Mouse (Mus musculus): Measurements from ENCODE around the gene Anapc7. TPM values are rescaled to one million over a fixed set of nuclear protein-coding genes. Genes with fewer than 3 reads are reported as not detected.

Anapc7 gene
- polyA plus RNA-seq, 1 experiment: 41.9 TPM

DNA sequence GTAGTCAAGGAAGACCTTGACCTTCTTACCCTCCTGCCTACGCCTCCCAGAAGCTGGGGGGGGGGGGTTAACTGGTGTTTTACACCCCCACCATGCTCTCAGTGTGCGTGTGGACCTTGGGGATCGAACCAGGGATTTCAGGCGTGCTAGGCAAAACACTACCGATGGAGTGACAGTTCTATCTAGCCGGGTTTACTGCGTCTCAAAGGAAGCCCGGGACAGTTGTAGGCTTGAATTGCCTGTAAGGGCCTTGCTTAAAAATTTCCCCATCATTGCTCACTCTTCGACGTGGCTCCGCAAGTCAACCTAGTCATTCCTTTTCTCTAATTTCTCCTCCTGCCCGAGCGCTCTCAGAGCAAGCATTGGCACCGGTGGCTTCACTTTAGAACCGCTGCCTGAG is 1.6 kb downstream of the Anapc7 start:
- Histone ChIP-seq H3K9ac (ENCODE audit: low read depth, poor library complexity, severe bottlenecking) (peak overlapping the region; percentile 95), H3K27me3 (ENCODE audit: control insufficient read depth, insufficient read depth, low read length, poor library complexity, severe bottlenecking) (no peaks in the 10 kb centered on the region), H3K4me1 (ENCODE audit: control insufficient read depth, insufficient read depth, low read length) (peaks cover 3% of the 10 kb centered on the region), H3K36me3 (ENCODE audit: control insufficient read depth, insufficient read depth, low read length, poor library complexity, severe bottlenecking) (peaks cover 4% of the 10 kb centered on the region; the same call in 1 of the 2 replicates), H3K9me3 (replicated peaks; ENCODE audit: control insufficient read depth, insufficient read depth, low read length, poor library complexity, severe bottlenecking) (no peaks in the 10 kb centered on the region), H3K4me3 (ENCODE audit: low read depth, low read length) (peak overlapping the region; percentile 98), H3K27ac (ENCODE audit: insufficient read depth, low read length) (no peak overlapping the region)
- TF ChIP-seq CTCF (IDR thresholded peaks at IDR 0.05; ENCODE audit: low read depth, low read length) (no peak), EP300 (IDR thresholded peaks at IDR 0.05; ENCODE audit: insufficient read depth, low read depth, low read length) (no peak), POLR2A (IDR thresholded peaks at IDR 0.05; ENCODE audit: insufficient read depth, low read length) (no peak)

GRCm38 (mm10) chr5:122425550-122425949 is 4.1 kb downstream of the Anapc7 start:
- Histone ChIP-seq H3K4me3 (ENCODE audit: low read depth, low read length) (no peak overlapping the region), H3K27ac (ENCODE audit: insufficient read depth, low read length) (no peak overlapping the region), H3K36me3 (ENCODE audit: control insufficient read depth, insufficient read depth, low read length, poor library complexity, severe bottlenecking) (peaks cover 23% of the 10 kb centered on the region), H3K4me1 (ENCODE audit: control insufficient read depth, insufficient read depth, low read length) (peaks cover 3% of the 10 kb centered on the region), H3K9me3 (replicated peaks; ENCODE audit: control insufficient read depth, insufficient read depth, low read length, poor library complexity, severe bottlenecking) (no peaks in the 10 kb centered on the region), H3K9ac (ENCODE audit: low read depth, poor library complexity, severe bottlenecking) (no peak overlapping the region), H3K27me3 (ENCODE audit: control insufficient read depth, insufficient read depth, low read length, poor library complexity, severe bottlenecking) (no peaks in the 10 kb centered on the region)
- TF ChIP-seq POLR2A (IDR thresholded peaks at IDR 0.05; ENCODE audit: insufficient read depth, low read length) (no peak), CTCF (IDR thresholded peaks at IDR 0.05; ENCODE audit: low read depth, low read length) (no peak), EP300 (IDR thresholded peaks at IDR 0.05; ENCODE audit: insufficient read depth, low read depth, low read length) (no peak)

DNA sequence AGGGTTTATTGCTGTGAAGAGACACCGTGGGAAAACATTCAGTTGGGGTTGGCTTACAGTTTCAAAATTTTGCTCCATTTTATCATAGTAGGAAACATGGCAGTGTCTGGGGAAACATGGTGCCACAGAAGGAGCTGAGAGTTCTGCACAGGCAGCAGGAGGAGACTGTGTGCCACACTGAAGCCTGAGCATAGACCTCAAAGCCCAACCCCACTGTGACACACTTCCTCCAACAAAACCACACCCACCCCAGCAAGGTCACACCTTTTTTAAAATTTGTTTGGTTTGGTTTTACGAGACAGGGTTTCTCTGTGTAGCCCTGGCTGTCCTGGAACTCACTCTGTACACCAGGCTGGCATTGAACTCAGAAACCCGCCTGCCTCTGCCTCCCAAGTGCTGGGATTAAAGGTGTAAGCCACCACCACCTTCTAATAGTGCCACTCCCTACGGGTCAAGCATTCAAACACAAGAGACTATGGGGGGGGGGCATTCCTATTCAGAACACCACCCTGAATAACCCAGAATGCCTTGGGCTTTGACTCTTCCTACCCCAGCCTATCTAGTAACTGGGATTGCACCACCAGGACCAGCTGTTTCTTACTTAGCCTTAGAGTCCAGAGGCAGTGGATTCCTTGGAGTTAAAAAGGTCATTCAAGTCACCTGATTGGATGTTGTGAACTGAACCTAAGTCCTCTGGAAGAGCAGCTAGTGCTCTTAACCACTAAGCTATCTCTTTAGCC is 8.7 kb downstream of the Anapc7 start:
- H3K4me3 ChIP-seq (ENCODE audit: low read depth, low read length): no peak overlapping the region
- H3K36me3 ChIP-seq (ENCODE audit: control insufficient read depth, insufficient read depth, low read length, poor library complexity, severe bottlenecking): peaks cover 56% of the 10 kb centered on the region
- TF ChIP-seq EP300 (IDR thresholded peaks at IDR 0.05; ENCODE audit: insufficient read depth, low read depth, low read length): no peak
- no peak for TF ChIP-seq CTCF (IDR thresholded peaks at IDR 0.05; ENCODE audit: low read depth, low read length)
- no peak for TF ChIP-seq POLR2A (IDR thresholded peaks at IDR 0.05; ENCODE audit: insufficient read depth, low read length)

DNA sequence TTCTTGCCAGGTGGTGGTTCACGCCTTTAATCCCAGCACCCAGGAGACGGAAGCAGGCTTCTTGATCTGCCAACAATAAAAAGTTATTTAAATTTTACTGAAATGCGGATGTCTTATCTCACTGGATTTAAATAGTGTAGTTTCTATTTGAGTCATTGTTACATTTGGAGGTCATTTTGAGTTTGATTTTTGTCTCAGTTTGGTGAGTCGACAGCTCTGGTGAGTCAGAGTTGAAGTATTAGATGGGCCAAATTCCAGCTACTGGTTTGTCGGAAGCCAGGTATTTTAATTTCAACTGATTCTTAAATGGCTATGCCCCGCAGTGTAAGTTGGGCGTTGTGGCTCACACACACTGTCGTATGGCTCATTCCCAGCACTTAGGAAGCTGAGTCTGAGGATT is 9.7 kb downstream of the Anapc7 start:
- Histone ChIP-seq H3K27me3 (ENCODE audit: control insufficient read depth, insufficient read depth, low read length, poor library complexity, severe bottlenecking) (no peaks in the 10 kb centered on the region), H3K27ac (ENCODE audit: insufficient read depth, low read length) (no peak overlapping the region), H3K4me1 (ENCODE audit: control insufficient read depth, insufficient read depth, low read length) (no peaks in the 10 kb centered on the region), H3K4me3 (ENCODE audit: low read depth, low read length) (no peak overlapping the region), H3K9ac (ENCODE audit: low read depth, poor library complexity, severe bottlenecking) (no peak overlapping the region), H3K36me3 (ENCODE audit: control insufficient read depth, insufficient read depth, low read length, poor library complexity, severe bottlenecking) (peaks cover 66% of the 10 kb centered on the region), H3K9me3 (replicated peaks; ENCODE audit: control insufficient read depth, insufficient read depth, low read length, poor library complexity, severe bottlenecking) (no peaks in the 10 kb centered on the region)
- TF ChIP-seq EP300 (IDR thresholded peaks at IDR 0.05; ENCODE audit: insufficient read depth, low read depth, low read length) (no peak), POLR2A (IDR thresholded peaks at IDR 0.05; ENCODE audit: insufficient read depth, low read length) (no peak), CTCF (IDR thresholded peaks at IDR 0.05; ENCODE audit: low read depth, low read length) (no peak)

More for the DNA sequence above, 8.7 kb downstream of the Anapc7 start:
- H3K4me1 ChIP-seq (ENCODE audit: control insufficient read depth, insufficient read depth, low read length): no peaks in the 10 kb centered on the region
- H3K27ac ChIP-seq (ENCODE audit: insufficient read depth, low read length): peak overlapping the region; percentile 39; the same call in 1 of the 2 replicates
- H3K9ac ChIP-seq (ENCODE audit: low read depth, poor library complexity, severe bottlenecking): no peak overlapping the region
- no peaks in the 10 kb centered on the region for H3K27me3 ChIP-seq (ENCODE audit: control insufficient read depth, insufficient read depth, low read length, poor library complexity, severe bottlenecking)
- no peaks in the 10 kb centered on the region for H3K9me3 ChIP-seq (replicated peaks; ENCODE audit: control insufficient read depth, insufficient read depth, low read length, poor library complexity, severe bottlenecking)

DNA sequence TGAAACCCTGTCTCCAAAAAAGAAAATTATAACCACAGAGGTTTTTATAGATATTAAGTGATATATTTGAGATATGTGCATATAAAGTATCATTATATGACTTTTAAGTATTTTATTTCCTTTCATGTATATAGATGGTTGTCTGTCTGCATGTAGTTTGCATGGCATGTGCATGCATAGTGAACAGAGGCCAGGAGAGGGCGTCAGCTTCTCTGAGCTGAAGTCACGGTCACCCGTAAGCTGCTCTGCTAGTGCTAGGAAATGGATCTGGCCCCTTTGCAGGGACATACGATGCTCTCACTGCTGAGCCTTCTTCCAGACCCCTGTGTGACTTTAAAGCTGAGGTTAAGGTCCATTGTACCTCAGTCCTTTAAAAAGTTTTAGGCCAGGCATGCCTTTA is 13.0 kb downstream of the Anapc7 start:
- H3K36me3 ChIP-seq (ENCODE audit: control insufficient read depth, insufficient read depth, low read length, poor library complexity, severe bottlenecking): peaks cover 80% of the 10 kb centered on the region

GRCm38 (mm10) chr5:122439400-122440094 is 18.1 kb downstream of the Anapc7 start:
- no peaks in the 10 kb centered on the region for H3K4me1 ChIP-seq (ENCODE audit: control insufficient read depth, insufficient read depth, low read length)
- no peak overlapping the region for H3K4me3 ChIP-seq (ENCODE audit: low read depth, low read length)
- TF ChIP-seq CTCF (IDR thresholded peaks at IDR 0.05; ENCODE audit: low read depth, low read length): no peak
- TF ChIP-seq POLR2A (IDR thresholded peaks at IDR 0.05; ENCODE audit: insufficient read depth, low read length): no peak
- TF ChIP-seq EP300 (IDR thresholded peaks at IDR 0.05; ENCODE audit: insufficient read depth, low read depth, low read length): no peak
- H3K9me3 ChIP-seq (replicated peaks; ENCODE audit: control insufficient read depth, insufficient read depth, low read length, poor library complexity, severe bottlenecking): no peaks in the 10 kb centered on the region
- H3K27me3 ChIP-seq (ENCODE audit: control insufficient read depth, insufficient read depth, low read length, poor library complexity, severe bottlenecking): no peaks in the 10 kb centered on the region
- no peak overlapping the region for H3K27ac ChIP-seq (ENCODE audit: insufficient read depth, low read length)
- H3K36me3 ChIP-seq (ENCODE audit: control insufficient read depth, insufficient read depth, low read length, poor library complexity, severe bottlenecking): peaks cover 69% of the 10 kb centered on the region
- no peak overlapping the region for H3K9ac ChIP-seq (ENCODE audit: low read depth, poor library complexity, severe bottlenecking)

More for the DNA sequence above, 13.0 kb downstream of the Anapc7 start:
- no peaks in the 10 kb centered on the region for H3K27me3 ChIP-seq (ENCODE audit: control insufficient read depth, insufficient read depth, low read length, poor library complexity, severe bottlenecking)
- TF ChIP-seq EP300 (IDR thresholded peaks at IDR 0.05; ENCODE audit: insufficient read depth, low read depth, low read length): no peak
- no peak for TF ChIP-seq POLR2A (IDR thresholded peaks at IDR 0.05; ENCODE audit: insufficient read depth, low read length)
- peak; percentile 54 for TF ChIP-seq CTCF (IDR thresholded peaks at IDR 0.05; ENCODE audit: low read depth, low read length)
- no peak overlapping the region for H3K4me3 ChIP-seq (ENCODE audit: low read depth, low read length)
- H3K27ac ChIP-seq (ENCODE audit: insufficient read depth, low read length): no peak overlapping the region
- H3K4me1 ChIP-seq (ENCODE audit: control insufficient read depth, insufficient read depth, low read length): no peaks in the 10 kb centered on the region
- H3K9ac ChIP-seq (ENCODE audit: low read depth, poor library complexity, severe bottlenecking): no peak overlapping the region
- no peaks in the 10 kb centered on the region for H3K9me3 ChIP-seq (replicated peaks; ENCODE audit: control insufficient read depth, insufficient read depth, low read length, poor library complexity, severe bottlenecking)
